Mouse (Mus musculus): ENCODE data around the gene Top3a.

DNA sequence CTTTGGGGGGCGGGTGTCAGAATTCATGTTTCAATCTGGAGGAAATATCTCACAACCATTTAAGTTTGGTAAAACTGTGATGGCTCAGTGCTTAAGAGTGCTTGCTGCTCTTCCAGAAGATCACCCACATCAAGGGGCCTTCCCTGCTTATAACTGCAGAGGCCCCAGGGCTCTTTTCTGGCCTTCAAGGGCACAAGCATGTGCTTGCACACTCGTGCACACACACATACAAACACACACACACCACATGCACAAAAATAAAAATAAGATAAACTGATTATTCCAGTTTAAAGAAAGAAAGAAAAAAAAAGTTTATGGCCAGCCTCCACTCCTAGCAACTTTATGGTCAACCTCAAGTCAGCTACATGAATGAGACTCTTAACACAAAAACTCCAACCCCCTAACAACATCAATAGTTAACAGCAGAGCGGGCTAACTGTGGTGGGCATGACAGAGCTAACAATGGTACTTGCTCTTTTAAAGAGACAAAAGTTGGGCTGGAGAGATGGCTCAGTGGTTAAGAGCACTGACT lies 2.9 kb downstream of the Top3a start:
- no peak for TF ChIP-seq POLR2A (IDR thresholded peaks at IDR 0.05; ENCODE audit: low read depth, low read length)
- TF ChIP-seq CTCF (IDR thresholded peaks at IDR 0.05; ENCODE audit: extremely low read depth, insufficient read length, insufficient replicate concordance, low read depth, low read length) = no peak
